In the genomic region with DNA sequence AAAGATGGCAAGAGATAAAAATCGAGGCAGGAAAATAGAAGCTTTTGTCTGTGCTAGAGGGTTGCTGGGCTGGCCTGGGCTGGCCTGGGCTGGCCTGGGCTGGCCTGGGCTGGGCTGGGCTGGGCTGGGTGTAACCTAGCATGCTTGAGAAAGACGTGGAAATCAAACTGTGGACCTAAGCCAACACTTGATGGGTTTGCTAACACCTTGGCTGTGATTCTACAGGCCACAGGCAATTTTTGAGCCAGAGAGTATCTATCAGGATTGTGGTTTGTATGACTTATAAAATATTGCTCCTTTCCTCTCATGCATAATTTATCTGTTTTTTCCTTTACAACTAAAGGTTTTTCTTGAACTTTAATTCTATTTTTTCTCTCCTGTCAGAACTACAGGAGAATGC, we compare ENCODE assay signal across 15 mouse cellular contexts.
"Had no signal": no experiment of that assay in that cellular context is flagged by ENCODE, and none has a peak within 500 bp of the region (broad histone marks: within the 10 kb centered on the region; RNA-seq: fewer than 3 reads in every experiment).

No protein-coding gene starts in this region.

- DNase-seq: gastrocnemius, adult 2 months; gastrocnemius, postnatal 10 days; gastrocnemius, postnatal 25 days; heart, adult 11 months; heart, adult 2 months; heart, postnatal 36 days; kidney, adult 11 months; kidney, adult 2 months; kidney, adult 9 months; kidney, postnatal 14 days; kidney, postnatal 36 days; layer of hippocampus, adult 9-11 months; layer of hippocampus, postnatal 36 days; liver; liver, embryonic 13.5 days had no signal
